Mouse (Mus musculus): ENCODE measurements around the gene Pde6d. TPM values are rescaled to one million over a fixed set of nuclear protein-coding genes. Genes with fewer than 3 reads are reported as not detected.

The Pde6d gene
- polyA plus RNA-seq, 1 experiment from 2014 or later = 65.5 TPM

DNA sequence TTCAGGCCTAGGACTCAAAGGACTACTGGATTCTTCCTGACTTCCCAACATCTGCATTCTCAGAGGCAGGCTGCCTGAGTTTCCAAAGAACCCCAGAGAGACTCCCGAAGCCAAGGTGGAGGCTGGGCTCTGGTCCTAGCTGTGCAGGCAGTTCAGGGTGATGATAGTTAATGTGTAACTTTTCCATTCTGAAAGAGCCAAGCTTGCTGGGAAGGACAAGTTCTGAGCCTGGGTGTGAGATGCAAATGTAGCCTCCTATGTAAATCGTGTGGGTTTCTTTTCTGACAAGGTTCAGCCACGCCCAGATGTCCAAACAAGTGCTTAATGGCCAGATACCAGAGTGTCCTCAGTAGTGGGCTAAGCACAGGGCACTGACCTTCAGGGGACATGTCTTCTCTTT, 84.4 kb downstream of the Pde6d start:
- Histone ChIP-seq H3K4me1 (ENCODE audit: control insufficient read depth, insufficient read depth, low read length) (peaks cover 37% of the 10 kb centered on the region), H3K4me2 (replicated peaks; ENCODE audit: low read depth, low read length) (no peak overlapping the region), H3K9ac (ENCODE audit: low read depth, low read length) (no peak overlapping the region), H3K27me3 (ENCODE audit: control insufficient read depth, insufficient read depth, low read length) (no peaks in the 10 kb centered on the region), H3K27ac (ENCODE audit: low read depth, low read length) (peak overlapping the region; percentile 79), H3K36me3 (ENCODE audit: control insufficient read depth, insufficient read depth, low read length) (no peaks in the 10 kb centered on the region), H3K4me3 (ENCODE audit: low read length) (no peak overlapping the region), H3K9me3 (ENCODE audit: control insufficient read depth, low read length) (no peaks in the 10 kb centered on the region)
- no peak for ATAC-seq (ENCODE audit: low FRiP score, low TSS enrichment)
- WGBS = 55% methylated on average over 3 of the region's 3 CpGs

GRCm38 (mm10) chr1:86497361-86497760, 85.1 kb downstream of the Pde6d start:
- Histone ChIP-seq H3K27ac (ENCODE audit: low read depth, low read length) (peak overlapping the region; percentile 79), H3K9ac (ENCODE audit: low read depth, low read length) (no peak overlapping the region), H3K36me3 (ENCODE audit: control insufficient read depth, insufficient read depth, low read length) (no peaks in the 10 kb centered on the region), H3K4me3 (ENCODE audit: low read length) (no peak overlapping the region), H3K27me3 (ENCODE audit: control insufficient read depth, insufficient read depth, low read length) (no peaks in the 10 kb centered on the region), H3K4me1 (ENCODE audit: control insufficient read depth, insufficient read depth, low read length) (peaks cover 34% of the 10 kb centered on the region), H3K9me3 (ENCODE audit: control insufficient read depth, low read length) (no peaks in the 10 kb centered on the region), H3K4me2 (replicated peaks; ENCODE audit: low read depth, low read length) (no peak overlapping the region)
- 70% methylated on average over 5 of the region's 5 CpGs for WGBS
- no peak for ATAC-seq (ENCODE audit: low FRiP score, low TSS enrichment)

- no peak for ATAC-seq (ENCODE audit: low FRiP score, low TSS enrichment)
- peaks cover 35% of the 10 kb centered on the region for H3K4me1 ChIP-seq (ENCODE audit: control insufficient read depth, insufficient read depth, low read length)
- H3K9ac ChIP-seq (ENCODE audit: low read depth, low read length) = no peak overlapping the region
- no peak overlapping the region for H3K4me3 ChIP-seq (ENCODE audit: low read length)
- 95% methylated on average over 4 of the region's 4 CpGs for WGBS
- H3K36me3 ChIP-seq (ENCODE audit: control insufficient read depth, insufficient read depth, low read length) = no peaks in the 10 kb centered on the region
- no peak overlapping the region for H3K27ac ChIP-seq (ENCODE audit: low read depth, low read length)
- no peaks in the 10 kb centered on the region for H3K27me3 ChIP-seq (ENCODE audit: control insufficient read depth, insufficient read depth, low read length)
- H3K4me2 ChIP-seq (replicated peaks; ENCODE audit: low read depth, low read length) = no peak overlapping the region
- H3K9me3 ChIP-seq (ENCODE audit: control insufficient read depth, low read length) = no peaks in the 10 kb centered on the region
Observed at GRCm38 (mm10) chr1:86496340-86496739, 86.1 kb downstream of the Pde6d start.

- Histone ChIP-seq H3K9me3 (ENCODE audit: control insufficient read depth, low read length) (no peaks in the 10 kb centered on the region), H3K27ac (ENCODE audit: low read depth, low read length) (no peak overlapping the region)
Observed at GRCm38 (mm10) chr1:86493783-86494182, 88.6 kb downstream of the Pde6d start.

More at GRCm38 (mm10) chr1:86493783-86494182, 88.6 kb downstream of the Pde6d start:
- Histone ChIP-seq H3K4me1 (ENCODE audit: control insufficient read depth, insufficient read depth, low read length) (peaks cover 39% of the 10 kb centered on the region), H3K4me3 (ENCODE audit: low read length) (no peak overlapping the region), H3K4me2 (replicated peaks; ENCODE audit: low read depth, low read length) (no peak overlapping the region), H3K36me3 (ENCODE audit: control insufficient read depth, insufficient read depth, low read length) (no peaks in the 10 kb centered on the region), H3K9ac (ENCODE audit: low read depth, low read length) (no peak overlapping the region), H3K27me3 (ENCODE audit: control insufficient read depth, insufficient read depth, low read length) (no peaks in the 10 kb centered on the region)
- 61% methylated on average over 3 of the region's 3 CpGs for WGBS
- no peak for ATAC-seq (ENCODE audit: low FRiP score, low TSS enrichment)

Other genes with a start within 250 kb of the Pde6d start
- 491 and 510 TPM in 2 replicates for gene Ncl, start 223.2 kb downstream of the Pde6d start, polyA plus RNA-seq (2014; fragmentation: Nextera tagmentation; extraction: Ambion mirVana)
- gene Nmur1, start 156.4 kb downstream of the Pde6d start, polyA plus RNA-seq (2014; fragmentation: Nextera tagmentation; extraction: Ambion mirVana) = not detected in 2 replicates
- not detected in 2 replicates for gene Tex44, start 156.3 kb downstream of the Pde6d start, polyA plus RNA-seq (2014; fragmentation: Nextera tagmentation; extraction: Ambion mirVana)
- gene Ptma, start 55.9 kb downstream of the Pde6d start, polyA plus RNA-seq (2014; fragmentation: Nextera tagmentation; extraction: Ambion mirVana) = 3,750 and 4,450 TPM in 2 replicates
- gene Cops7b, start 275 bp upstream of the Pde6d start, polyA plus RNA-seq (2014; fragmentation: Nextera tagmentation; extraction: Ambion mirVana) = 40.4 and 45.4 TPM in 2 replicates
- gene Nppc, start 87.9 kb upstream of the Pde6d start, polyA plus RNA-seq (2014; fragmentation: Nextera tagmentation; extraction: Ambion mirVana) = 2.1 and 2.4 TPM in 2 replicates
- 23.2 and 32.1 TPM in 2 replicates for gene Dis3l2, start 121.2 kb upstream of the Pde6d start, polyA plus RNA-seq (2014; fragmentation: Nextera tagmentation; extraction: Ambion mirVana)

All from kidney, embryonic 14.5 days (tissue).